Mouse (Mus musculus): ENCODE data around the gene Fgf3.
"Not testable (repeated sequence)": the region's sequence is repeated elsewhere in the genome, so short reads cannot be mapped to it uniquely, and the experiment has no call there.

The Fgf3 gene

GRCm38 (mm10) chr7:144858702-144859101, 20.8 kb downstream of the Fgf3 start:
- DNase-seq = no peak

GRCm38 (mm10) chr7:144861056-144861768, 23.3 kb downstream of the Fgf3 start:
- DNase-seq = no peak

- no peak for DNase-seq
These were observed 23.8 kb downstream of the Fgf3 start for GRCm38 (mm10) chr7:144861769-144862070.

GRCm38 (mm10) chr7:144862126-144862525, 24.2 kb downstream of the Fgf3 start:
- DNase-seq = no peak

GRCm38 (mm10) chr7:144862712-144863111, 24.8 kb downstream of the Fgf3 start:
- DNase-seq = no peak

GRCm38 (mm10) chr7:144863196-144863595, 25.3 kb downstream of the Fgf3 start:
- no peak for DNase-seq

- DNase-seq = no peak
These were observed 26.3 kb downstream of the Fgf3 start for GRCm38 (mm10) chr7:144864160-144864670.

- DNase-seq = no peak
These were observed 29.3 kb downstream of the Fgf3 start for GRCm38 (mm10) chr7:144867161-144867560.

- no peak for DNase-seq
These were observed 29.7 kb downstream of the Fgf3 start for GRCm38 (mm10) chr7:144867602-144868001.

- no peak for DNase-seq
These were observed 34.5 kb downstream of the Fgf3 start for GRCm38 (mm10) chr7:144872420-144872819.

- DNase-seq = no peak
These were observed 35.3 kb downstream of the Fgf3 start for GRCm38 (mm10) chr7:144873160-144873559.

- no peak for DNase-seq
These were observed 36.3 kb downstream of the Fgf3 start for GRCm38 (mm10) chr7:144874226-144874625.

- no peak for DNase-seq
These were observed 40.5 kb downstream of the Fgf3 start for GRCm38 (mm10) chr7:144878401-144878800.

GRCm38 (mm10) chr7:144883106-144883505, 45.2 kb downstream of the Fgf3 start:
- DNase-seq = no peak

- DNase-seq = no peak
These were observed 49.8 kb downstream of the Fgf3 start for GRCm38 (mm10) chr7:144887672-144888071.

GRCm38 (mm10) chr7:144888564-144889299, 50.8 kb downstream of the Fgf3 start:
- DNase-seq = no peak

- not testable (repeated sequence) for DNase-seq
These were observed 52.8 kb downstream of the Fgf3 start for GRCm38 (mm10) chr7:144890661-144891060.

GRCm38 (mm10) chr7:144891863-144892262, 54.0 kb downstream of the Fgf3 start:
- no peak for DNase-seq

GRCm38 (mm10) chr7:144892322-144892721, 54.4 kb downstream of the Fgf3 start:
- DNase-seq = no peak
